Mouse (Mus musculus) hindbrain, postnatal 0 days (tissue): Measurements from ENCODE around the gene Fam168b. TPM values are rescaled to one million over a fixed set of nuclear protein-coding genes. Genes with fewer than 3 reads are reported as not detected.

Experiments used
- ATAC-seq: fragments of 200-750 bp; cut with Nextera tagmentation; 2 replicates; pipeline ENCODE4 v1.8.0; 2017; ENCODE audit warnings: mild to moderate bottlenecking, moderate TSS enrichment, moderate library complexity
- DNase-seq: peaks from one replicate; pipeline ENCODE4 v3.0.0-alpha.2; 2015; ENCODE audit warnings: low spot score
- H3K27ac ChIP-seq: fragments of 300-500 bp; sonication (generic); 2 replicates; pipeline ENCODE4 v1.5.1; 2014; ENCODE audit warnings: mild to moderate bottlenecking
- H3K27me3 ChIP-seq: fragments of 300-500 bp; sonication (generic); 2 replicates; pipeline ENCODE4 v1.6.1; 2014; ENCODE audit warnings: low read length, mixed read lengths; ENCODE audit not compliant: insufficient read depth
- H3K36me3 ChIP-seq: fragments of 300-500 bp; sonication (generic); 2 replicates; pipeline ENCODE4 v1.6.1; 2014; ENCODE audit warnings: low read length, mixed read lengths; ENCODE audit not compliant: insufficient read depth
- H3K4me1 ChIP-seq: fragments of 300-500 bp; sonication (generic); 2 replicates; pipeline ENCODE4 v1.6.1; 2014; ENCODE audit warnings: antibody characterized with exemption, low read length, mixed read lengths; ENCODE audit not compliant: insufficient read depth
- H3K4me2 ChIP-seq: fragments of 300-500 bp; sonication (generic); 2 replicates; pipeline ENCODE4 v1.6.1; 2014; ENCODE audit warnings: low read depth, mild to moderate bottlenecking, low read length, moderate library complexity, mixed read lengths
- H3K4me3 ChIP-seq: fragments of 300-500 bp; sonication (generic); 2 replicates; pipeline ENCODE4 v1.5.1; 2014; ENCODE audit warnings: low read length
- H3K9ac ChIP-seq: fragments of 300-500 bp; sonication (generic); replicated peaks from 2 replicates; pipeline ENCODE4 v1.6.1; 2014; ENCODE audit warnings: mild to moderate bottlenecking, low read length, moderate library complexity, mixed read lengths
- H3K9me3 ChIP-seq: fragments of 300-500 bp; sonication (generic); 2 replicates; pipeline ENCODE4 v1.6.1; 2016; ENCODE audit warnings: low read length, mixed read lengths
- CTCF ChIP-seq: IDR thresholded peaks from 2 replicates; pipeline ENCODE4 v1.5.1; 2016; ENCODE audit warnings: antibody characterized with exemption, control low read depth, low read depth
- WGBS: fragments of 180-500 bp; shearing (Covaris S2); extraction: QIAGEN DNeasy Blood & Tissue Kit; methylation state at CpG from one replicate; pipeline ENCODE4 v1.1.7; 2014; 5-methylcytosine and 5-hydroxymethylcytosine counted together
- polyA plus RNA-seq: library from polyadenylated mRNA; unstranded; fragments of >200 nt; fragmentation: Nextera tagmentation; extraction: Ambion mirVana; gene quantifications from 2 replicates; pipeline ENCODE4 v1.2.1, GENCODE M21; 2015
- total RNA-seq: library from RNA; depleted of rRNA; stranded (reverse); fragments of >200 nt; gene quantifications from 2 replicates; pipeline ENCODE4 v1.2.3, GENCODE M21; 2014

Fam168b gene
- total and polyA plus RNA-seq, 2 experiments from 2014 or later: 90.6 to 457 TPM

GRCm38 (mm10) chr1:34828528-34829294 is 14.2 kb downstream of the Fam168b start:
- Histone ChIP-seq H3K9ac (no peak overlapping the region), H3K4me2 (no peak overlapping the region), H3K4me3 (no peak overlapping the region), H3K36me3 (peaks cover 20% of the 10 kb centered on the region; the same call in 1 of the 2 replicates), H3K27me3 (no peaks in the 10 kb centered on the region), H3K4me1 (no peaks in the 10 kb centered on the region), H3K9me3 (no peaks in the 10 kb centered on the region), H3K27ac (no peak overlapping the region)
- ATAC-seq: no peak
- no peak for DNase-seq
- TF ChIP-seq CTCF: no peak
- WGBS: 94% methylated on average over 5 of the region's 5 CpGs

GRCm38 (mm10) chr1:34827900-34828299 is 15.0 kb downstream of the Fam168b start:
- no peak overlapping the region for H3K4me3 ChIP-seq
- H3K36me3 ChIP-seq: peaks cover 20% of the 10 kb centered on the region; the same call in 1 of the 2 replicates
- no peaks in the 10 kb centered on the region for H3K4me1 ChIP-seq
- TF ChIP-seq CTCF: no peak
- DNase-seq (no peak), ATAC-seq (no peak)
- no peak overlapping the region for H3K27ac ChIP-seq
- no peak overlapping the region for H3K4me2 ChIP-seq
- H3K27me3 ChIP-seq: no peaks in the 10 kb centered on the region
- no peak overlapping the region for H3K9ac ChIP-seq
- WGBS: 77% methylated on average over 7 of the region's 7 CpGs
- no peaks in the 10 kb centered on the region for H3K9me3 ChIP-seq

GRCm38 (mm10) chr1:34825909-34826308 is 17.0 kb downstream of the Fam168b start:
- no peak overlapping the region for H3K9ac ChIP-seq
- TF ChIP-seq CTCF: no peak
- no peaks in the 10 kb centered on the region for H3K4me1 ChIP-seq
- no peak overlapping the region for H3K4me2 ChIP-seq
- H3K27ac ChIP-seq: no peak overlapping the region
- ATAC-seq: no peak
- H3K9me3 ChIP-seq: no peaks in the 10 kb centered on the region
- no peak for DNase-seq
- 81% methylated on average over 9 of the region's 9 CpGs for WGBS
- H3K4me3 ChIP-seq: no peak overlapping the region
- H3K27me3 ChIP-seq: no peaks in the 10 kb centered on the region
- peaks cover 20% of the 10 kb centered on the region; the same call in 1 of the 2 replicates for H3K36me3 ChIP-seq

DNA sequence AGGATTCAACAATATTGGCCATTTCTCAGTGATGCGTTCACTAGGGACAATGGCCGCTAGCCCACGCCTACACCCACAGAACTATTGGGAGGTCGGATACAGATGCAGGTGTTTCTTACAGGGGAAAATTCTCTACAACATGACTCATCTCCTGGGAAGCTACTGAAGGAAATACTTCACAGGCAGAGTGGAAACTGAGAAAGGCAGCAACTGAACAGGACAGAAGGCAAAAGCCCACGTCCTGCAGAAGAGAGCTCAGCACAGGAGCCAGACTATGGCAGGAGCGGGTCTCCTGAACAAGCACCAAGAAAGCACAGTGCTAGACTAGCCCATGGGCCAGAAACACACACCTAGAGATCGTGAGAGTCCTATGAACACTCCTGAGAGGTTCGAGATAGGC is 18.7 kb downstream of the Fam168b start:
- H3K4me1 ChIP-seq: no peaks in the 10 kb centered on the region
- H3K36me3 ChIP-seq: peaks cover 24% of the 10 kb centered on the region
- no peak overlapping the region for H3K27ac ChIP-seq
- no peak overlapping the region for H3K9ac ChIP-seq
- no peaks in the 10 kb centered on the region for H3K27me3 ChIP-seq
- no peak overlapping the region for H3K4me2 ChIP-seq
- ATAC-seq (no peak), DNase-seq (no peak)
- no peak overlapping the region for H3K4me3 ChIP-seq
- no peak for TF ChIP-seq CTCF
- H3K9me3 ChIP-seq: no peaks in the 10 kb centered on the region
- WGBS: 91% methylated on average over 8 of the region's 8 CpGs

DNA sequence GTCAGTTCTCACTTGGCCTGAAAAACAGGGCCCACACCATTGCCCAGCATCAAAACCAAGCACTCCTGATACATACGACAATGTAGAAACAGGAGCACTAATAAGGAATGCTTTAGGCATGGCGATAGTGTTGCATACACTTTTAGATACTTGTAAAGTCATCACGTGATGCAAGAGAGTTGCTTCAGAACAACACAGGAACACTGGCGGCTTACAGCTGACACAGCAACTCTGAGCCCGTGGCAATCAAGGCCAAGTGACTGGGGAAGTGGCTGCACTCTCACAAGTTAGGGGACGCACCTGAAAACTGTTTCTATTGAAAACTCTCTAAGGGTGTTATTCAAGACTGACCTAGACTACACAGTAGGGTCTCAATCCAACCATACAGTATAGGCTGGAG is 19.5 kb downstream of the Fam168b start:
- Histone ChIP-seq H3K27me3 (no peaks in the 10 kb centered on the region), H3K4me1 (no peaks in the 10 kb centered on the region), H3K4me3 (no peak overlapping the region), H3K27ac (no peak overlapping the region), H3K36me3 (peaks cover 33% of the 10 kb centered on the region), H3K4me2 (no peak overlapping the region), H3K9ac (no peak overlapping the region), H3K9me3 (no peaks in the 10 kb centered on the region)
- 83% methylated on average over 6 of the region's 6 CpGs for WGBS
- no peak for TF ChIP-seq CTCF
- DNase-seq: no peak
- ATAC-seq: no peak

GRCm38 (mm10) chr1:34822746-34823145 is 20.1 kb downstream of the Fam168b start:
- Histone ChIP-seq H3K27me3 (no peaks in the 10 kb centered on the region), H3K4me2 (no peak overlapping the region), H3K4me1 (no peaks in the 10 kb centered on the region), H3K27ac (no peak overlapping the region), H3K9ac (no peak overlapping the region), H3K4me3 (no peak overlapping the region), H3K36me3 (peaks cover 35% of the 10 kb centered on the region), H3K9me3 (no peaks in the 10 kb centered on the region)
- ATAC-seq (no peak), DNase-seq (no peak)
- 93% methylated on average over 7 of the region's 7 CpGs for WGBS
- TF ChIP-seq CTCF: no peak

DNA sequence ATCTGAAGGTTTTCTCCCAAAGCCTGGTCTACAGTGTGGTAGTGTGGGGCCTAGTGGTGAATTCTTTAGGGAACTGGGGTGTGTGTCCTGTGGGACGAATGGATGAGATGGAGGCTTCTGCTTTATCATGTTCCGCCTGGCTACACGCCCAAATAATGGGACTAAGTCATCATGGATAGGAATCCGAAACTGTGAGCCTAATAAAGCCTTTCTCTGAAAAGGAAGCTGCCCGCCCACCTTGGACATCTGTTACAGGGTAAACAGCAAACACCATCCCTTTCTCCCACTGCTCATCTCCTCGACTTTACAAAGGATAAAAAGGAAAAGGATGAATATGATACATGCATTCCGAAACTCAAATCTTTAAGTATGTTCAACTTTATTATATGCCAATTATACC is 20.9 kb downstream of the Fam168b start:
- no peak for TF ChIP-seq CTCF
- H3K36me3 ChIP-seq: peaks cover 35% of the 10 kb centered on the region
- DNase-seq (no peak), ATAC-seq (no peak)
- no peak overlapping the region for H3K27ac ChIP-seq
- no peak overlapping the region for H3K4me3 ChIP-seq
- no peaks in the 10 kb centered on the region for H3K27me3 ChIP-seq
- 81% methylated on average over 7 of the region's 7 CpGs for WGBS
- H3K4me2 ChIP-seq: no peak overlapping the region
- H3K9ac ChIP-seq: no peak overlapping the region
- H3K4me1 ChIP-seq: no peaks in the 10 kb centered on the region
- H3K9me3 ChIP-seq: no peaks in the 10 kb centered on the region
